Mouse (Mus musculus) adrenal gland (tissue): Measurements from ENCODE around the gene Arpp21.

Source experiments
- intact Hi-C: fragments of 180-260 bp; cut with DNase I; formaldehyde crosslinking; loops from one replicate; pipeline ENCODE4 v1.15.1; 2025

Arpp21 gene

GRCm38 (mm10) chr9:112180006-112180405 is 55.7 kb downstream of the Arpp21 start:
- intact Hi-C loops: no loop called here

GRCm38 (mm10) chr9:112178438-112178837 is 57.3 kb downstream of the Arpp21 start:
- intact Hi-C loops: no loop called here

GRCm38 (mm10) chr9:112177569-112177968 is 58.2 kb downstream of the Arpp21 start:
- intact Hi-C loops: no loop called here

GRCm38 (mm10) chr9:112176317-112176716 is 59.4 kb downstream of the Arpp21 start:
- intact Hi-C loops: no loop called here

- intact Hi-C loops: no loop called here
Measured at GRCm38 (mm10) chr9:112174407-112175357, 61.1 kb downstream of the Arpp21 start.

- intact Hi-C loops: no loop called here
Measured at GRCm38 (mm10) chr9:112173778-112174177, 62.0 kb downstream of the Arpp21 start.

- intact Hi-C loops: no loop called here
Measured at GRCm38 (mm10) chr9:112164677-112165076, 71.1 kb downstream of the Arpp21 start.

- intact Hi-C loops: no loop called here
Measured at GRCm38 (mm10) chr9:112160981-112161380, 74.8 kb downstream of the Arpp21 start.

- intact Hi-C loops: no loop called here
Measured at GRCm38 (mm10) chr9:112153972-112154371, 81.8 kb downstream of the Arpp21 start.

- intact Hi-C loops: no loop called here
Measured at GRCm38 (mm10) chr9:112152762-112153161, 83.0 kb downstream of the Arpp21 start.

- intact Hi-C loops: no loop called here
Measured at GRCm38 (mm10) chr9:112151177-112151576, 84.6 kb downstream of the Arpp21 start.

GRCm38 (mm10) chr9:112140658-112141057 is 95.1 kb downstream of the Arpp21 start:
- intact Hi-C loops: no loop called here

GRCm38 (mm10) chr9:112137820-112138219 is 97.9 kb downstream of the Arpp21 start:
- intact Hi-C loops: no loop called here

- intact Hi-C loops: no loop called here
Measured at GRCm38 (mm10) chr9:112130812-112131211, 104.9 kb downstream of the Arpp21 start.

- intact Hi-C loops: no loop called here
Measured at GRCm38 (mm10) chr9:112124667-112125066, 111.1 kb downstream of the Arpp21 start.

- intact Hi-C loops: no loop called here
Measured at GRCm38 (mm10) chr9:112124184-112124583, 111.6 kb downstream of the Arpp21 start.

- intact Hi-C loops: no loop called here
Measured at GRCm38 (mm10) chr9:112123421-112123828, 112.3 kb downstream of the Arpp21 start.

GRCm38 (mm10) chr9:112119535-112119934 is 116.2 kb downstream of the Arpp21 start:
- intact Hi-C loops: no loop called here

- intact Hi-C loops: no loop called here
Measured at GRCm38 (mm10) chr9:112119106-112119433, 116.7 kb downstream of the Arpp21 start.

GRCm38 (mm10) chr9:112118411-112119105 is 117.2 kb downstream of the Arpp21 start:
- intact Hi-C loops: no loop called here

- intact Hi-C loops: no loop called here
Measured at GRCm38 (mm10) chr9:112117632-112118410, 117.9 kb downstream of the Arpp21 start.

- intact Hi-C loops: no loop called here
Measured at GRCm38 (mm10) chr9:112111610-112112009, 124.1 kb downstream of the Arpp21 start.
